Mouse (Mus musculus) adrenal gland, postnatal 25 days (tissue): Measurements from ENCODE around the gene Ece1. TPM values are rescaled to one million over a fixed set of nuclear protein-coding genes. Genes with fewer than 3 reads are reported as not detected.
A peak's percentile ranks its signal among the peaks of the same experiment; 100 is the strongest.

Experiments
- DNase-seq: peaks from one replicate; pipeline ENCODE4 v3.0.0; 2021; ENCODE audit warnings: mixed read lengths
- total RNA-seq: library from RNA; stranded (reverse); gene quantifications from 2 replicates; pipeline ENCODE4 v1.2.3, GENCODE M21; 2021

Gene Ece1
- total RNA-seq, 1 experiment from 2014 or later: 264 TPM

GRCm38 (mm10) chr4:137855741-137856341 is 6.2 kb upstream of the Ece1 start:
- DNase-seq: peak; percentile 86

- peak; percentile 71 for DNase-seq
Measured at GRCm38 (mm10) chr4:137857116-137857515, 4.9 kb upstream of the Ece1 start.

GRCm38 (mm10) chr4:137858371-137858770 is 3.7 kb upstream of the Ece1 start:
- no peak for DNase-seq

- DNase-seq: peak; percentile 33
Measured at GRCm38 (mm10) chr4:137861461-137862011, 501 bp upstream of the Ece1 start.

- peak; percentile 62 for DNase-seq
Measured at GRCm38 (mm10) chr4:137862516-137863240, 641 bp downstream of the Ece1 start.

GRCm38 (mm10) chr4:137864031-137864430 is 2.0 kb downstream of the Ece1 start:
- no peak for DNase-seq

- no peak for DNase-seq
Measured at GRCm38 (mm10) chr4:137864769-137865168, 2.7 kb downstream of the Ece1 start.

- DNase-seq: no peak
Measured at GRCm38 (mm10) chr4:137865221-137865641, 3.2 kb downstream of the Ece1 start.

GRCm38 (mm10) chr4:137866206-137866863 is 4.3 kb downstream of the Ece1 start:
- DNase-seq: no peak

- no peak for DNase-seq
Measured at GRCm38 (mm10) chr4:137867225-137867624, 5.2 kb downstream of the Ece1 start.

- peak; percentile 58 for DNase-seq
Measured at GRCm38 (mm10) chr4:137867675-137868257, 5.7 kb downstream of the Ece1 start.

- DNase-seq: no peak
Measured at GRCm38 (mm10) chr4:137869667-137870274, 7.7 kb downstream of the Ece1 start.

GRCm38 (mm10) chr4:137870979-137871378 is 8.9 kb downstream of the Ece1 start:
- no peak for DNase-seq

- DNase-seq: no peak
Measured at GRCm38 (mm10) chr4:137871431-137871830, 9.4 kb downstream of the Ece1 start.

- no peak for DNase-seq
Measured at GRCm38 (mm10) chr4:137874337-137874736, 12.3 kb downstream of the Ece1 start.

GRCm38 (mm10) chr4:137874826-137875225 is 12.8 kb downstream of the Ece1 start:
- no peak for DNase-seq

GRCm38 (mm10) chr4:137875466-137876092 is 13.5 kb downstream of the Ece1 start:
- peak; percentile 51 for DNase-seq

GRCm38 (mm10) chr4:137876834-137877233 is 14.8 kb downstream of the Ece1 start:
- DNase-seq: no peak

- DNase-seq: no peak
Measured at GRCm38 (mm10) chr4:137877432-137877881, 15.4 kb downstream of the Ece1 start.

GRCm38 (mm10) chr4:137879383-137880156 is 17.5 kb downstream of the Ece1 start:
- peak; percentile 38 for DNase-seq

- DNase-seq: no peak
Measured at GRCm38 (mm10) chr4:137881445-137881844, 19.4 kb downstream of the Ece1 start.
